In the genomic region with DNA sequence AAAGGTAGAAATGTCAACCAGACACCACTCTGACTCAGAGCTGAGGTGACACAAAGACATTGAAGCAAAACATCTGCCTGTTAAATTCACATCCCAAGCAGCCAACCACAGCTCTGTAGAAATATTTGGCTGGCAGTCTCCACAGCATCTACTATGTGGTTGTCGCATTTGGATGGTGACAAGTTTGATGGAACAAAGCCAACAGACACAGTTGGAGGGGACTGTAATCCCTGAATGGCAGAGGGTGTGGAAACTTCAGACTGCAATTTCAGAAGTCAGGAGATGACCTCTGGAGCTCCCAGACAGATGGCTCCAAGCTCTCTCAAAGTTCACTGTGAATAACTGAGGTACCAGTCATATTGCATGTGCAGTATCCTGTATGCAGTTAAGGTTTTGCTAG, we compare ENCODE assay signal across 25 mouse cellular contexts.
A peak's percentile ranks its signal among the peaks of the same experiment; 100 is the strongest.
DNase-seq lines count a peak whose midpoint lies in the region; ATAC-seq and TF ChIP-seq lines count a peak whose summit lies in the region.
"Had no signal": no experiment of that assay in that cellular context is flagged by ENCODE, and none has a peak within 500 bp of the region (broad histone marks: within the 10 kb centered on the region; RNA-seq: fewer than 3 reads in every experiment).

No protein-coding gene starts in this region.

- no peak overlapping the region for H3K4me3 ChIP-seq in forebrain, postnatal 0 days (ENCODE audit: low read depth, low read length)
- no peak overlapping the region for H3K4me3 ChIP-seq in forebrain, embryonic 13.5 days
- H3K4me3 ChIP-seq in heart, embryonic 11.5 days (ENCODE audit: low read depth, low read length): no peak overlapping the region
- H3K4me3 ChIP-seq in midbrain, postnatal 0 days (ENCODE audit: low read depth, low read length): no peak overlapping the region
- H3K4me3 ChIP-seq in midbrain, embryonic 13.5 days (replicated peaks): no peak overlapping the region
- H3K4me3 ChIP-seq: heart, adult 2 months; heart, embryonic 15.5 days; limb, embryonic 12.5 days; liver, embryonic 15.5 days; neural tube, embryonic 15.5 days had no signal

- TF ChIP-seq CTCF in forebrain, postnatal 0 days (IDR thresholded peaks at IDR 0.05; ENCODE audit: low read depth): no peak
- no peak for TF ChIP-seq CTCF in midbrain, postnatal 0 days (IDR thresholded peaks at IDR 0.05)

- DNase-seq in forebrain, postnatal 0 days: peak; percentile 40
- peak; percentile 10 for DNase-seq in heart, postnatal 4 days
- peak; percentile 14 for DNase-seq in midbrain, postnatal 0 days (ENCODE audit: low spot score)
- DNase-seq in kidney, adult 18-20 months: no peak
- DNase-seq: adrenal gland, adult 8-10 months; B cell, adult 2 months; cerebellum, adult 2 months; cerebellum, postnatal 25 days; gastrocnemius, postnatal 25 days; heart, adult 2 months; kidney, postnatal 14 days; layer of hippocampus, adult 9-11 months; midbrain, embryonic 14.5 days; retina, postnatal 1 day; right cerebral cortex, postnatal 14 days; thymus, postnatal 4 days had no signal

- peak; percentile 53 for ATAC-seq in forebrain, postnatal 0 days
- ATAC-seq in forebrain, embryonic 13.5 days: no peak
- ATAC-seq in heart, embryonic 11.5 days (replicated peaks; ENCODE audit: insufficient number of reproducible peaks, low FRiP score, low TSS enrichment): no peak
- no peak for ATAC-seq in midbrain, postnatal 0 days (ENCODE audit: low FRiP score)
- ATAC-seq in midbrain, embryonic 13.5 days: no peak
- ATAC-seq: intestine, embryonic 16.5 days had no signal

- 41% methylated on average over 1 of the region's 1 CpGs for WGBS in forebrain, postnatal 0 days
- WGBS in forebrain, embryonic 13.5 days: 64% methylated on average over 1 of the region's 1 CpGs
- 54% methylated on average over 1 of the region's 1 CpGs for WGBS in heart, embryonic 11.5 days (ENCODE audit: insufficient replicate concordance)
- 67% methylated on average over 1 of the region's 1 CpGs for WGBS in midbrain, postnatal 0 days
- WGBS in midbrain, embryonic 13.5 days: 74% methylated on average over 1 of the region's 1 CpGs

- no peak overlapping the region for H3K27ac ChIP-seq in forebrain, postnatal 0 days (ENCODE audit: low read depth, low read length)
- H3K27ac ChIP-seq in forebrain, embryonic 13.5 days: no peak overlapping the region
- no peak overlapping the region for H3K27ac ChIP-seq in heart, embryonic 11.5 days (ENCODE audit: low read depth, low read length)
- no peak overlapping the region for H3K27ac ChIP-seq in midbrain, postnatal 0 days (ENCODE audit: low read depth, low read length)
- H3K27ac ChIP-seq in midbrain, embryonic 13.5 days: no peak overlapping the region
- H3K27ac ChIP-seq: heart, adult 2 months; heart, embryonic 15.5 days; limb, embryonic 12.5 days; liver, embryonic 15.5 days; macrophage; neural tube, embryonic 15.5 days had no signal

- no peak overlapping the region for H3K4me2 ChIP-seq in forebrain, postnatal 0 days (ENCODE audit: low read depth)
- no peak overlapping the region for H3K4me2 ChIP-seq in forebrain, embryonic 13.5 days
- no peak overlapping the region for H3K4me2 ChIP-seq in heart, embryonic 11.5 days
- no peak overlapping the region for H3K4me2 ChIP-seq in midbrain, postnatal 0 days (ENCODE audit: low read depth, low read length, poor library complexity, severe bottlenecking)
- no peak overlapping the region for H3K4me2 ChIP-seq in midbrain, embryonic 13.5 days (replicated peaks)
- H3K4me2 ChIP-seq: heart, embryonic 15.5 days; limb, embryonic 12.5 days; liver, embryonic 15.5 days; neural tube, embryonic 15.5 days had no signal

- no peaks in the 10 kb centered on the region for H3K36me3 ChIP-seq in forebrain, postnatal 0 days (ENCODE audit: insufficient read depth)
- no peaks in the 10 kb centered on the region for H3K36me3 ChIP-seq in forebrain, embryonic 13.5 days (ENCODE audit: poor library complexity, severe bottlenecking)
- H3K36me3 ChIP-seq in heart, embryonic 11.5 days (ENCODE audit: control insufficient read depth, insufficient read depth, low read length): no peaks in the 10 kb centered on the region
- H3K36me3 ChIP-seq in midbrain, postnatal 0 days (ENCODE audit: insufficient read depth, low read length): no peaks in the 10 kb centered on the region
- H3K36me3 ChIP-seq in midbrain, embryonic 13.5 days: no peaks in the 10 kb centered on the region
- H3K36me3 ChIP-seq: heart, embryonic 15.5 days; limb, embryonic 12.5 days; liver, embryonic 15.5 days; neural tube, embryonic 15.5 days had no signal

- no peak overlapping the region for H3K9ac ChIP-seq in forebrain, postnatal 0 days
- no peak overlapping the region for H3K9ac ChIP-seq in forebrain, embryonic 13.5 days
- H3K9ac ChIP-seq in heart, embryonic 11.5 days (ENCODE audit: low read depth, low read length): no peak overlapping the region
- no peak overlapping the region for H3K9ac ChIP-seq in midbrain, postnatal 0 days (replicated peaks; ENCODE audit: low read length, poor library complexity, severe bottlenecking)
- no peak overlapping the region for H3K9ac ChIP-seq in midbrain, embryonic 13.5 days (replicated peaks)
- H3K9ac ChIP-seq: heart, embryonic 15.5 days; limb, embryonic 12.5 days; liver, embryonic 15.5 days; neural tube, embryonic 15.5 days had no signal

- H3K9me3 ChIP-seq in forebrain, postnatal 0 days (ENCODE audit: low read length): no peaks in the 10 kb centered on the region
- H3K9me3 ChIP-seq in forebrain, embryonic 13.5 days (replicated peaks): no peaks in the 10 kb centered on the region
- H3K9me3 ChIP-seq in heart, embryonic 11.5 days (replicated peaks; ENCODE audit: control insufficient read depth, low read length): no peaks in the 10 kb centered on the region
- no peaks in the 10 kb centered on the region for H3K9me3 ChIP-seq in midbrain, postnatal 0 days (ENCODE audit: low read length)
- H3K9me3 ChIP-seq in midbrain, embryonic 13.5 days: no peaks in the 10 kb centered on the region
- H3K9me3 ChIP-seq: heart, embryonic 15.5 days; limb, embryonic 12.5 days; liver, embryonic 15.5 days; neural tube, embryonic 15.5 days had no signal

- no peaks in the 10 kb centered on the region for H3K4me1 ChIP-seq in forebrain, postnatal 0 days (ENCODE audit: insufficient read depth)
- H3K4me1 ChIP-seq in forebrain, embryonic 13.5 days: no peaks in the 10 kb centered on the region
- H3K4me1 ChIP-seq in heart, embryonic 11.5 days (ENCODE audit: control insufficient read depth, insufficient read depth, low read length): no peaks in the 10 kb centered on the region
- no peaks in the 10 kb centered on the region for H3K4me1 ChIP-seq in midbrain, postnatal 0 days (ENCODE audit: insufficient read depth, low read length)
- no peaks in the 10 kb centered on the region for H3K4me1 ChIP-seq in midbrain, embryonic 13.5 days (replicated peaks)
- H3K4me1 ChIP-seq: heart, embryonic 15.5 days; limb, embryonic 12.5 days; liver, embryonic 15.5 days; neural tube, embryonic 15.5 days had no signal

- H3K27me3 ChIP-seq in forebrain, postnatal 0 days (ENCODE audit: insufficient read depth, low read length): no peaks in the 10 kb centered on the region
- H3K27me3 ChIP-seq in forebrain, embryonic 13.5 days: no peaks in the 10 kb centered on the region
- H3K27me3 ChIP-seq in heart, embryonic 11.5 days (ENCODE audit: control insufficient read depth, insufficient read depth, low read length): no peaks in the 10 kb centered on the region
- no peaks in the 10 kb centered on the region for H3K27me3 ChIP-seq in midbrain, postnatal 0 days (ENCODE audit: insufficient read depth, low read length)
- no peaks in the 10 kb centered on the region for H3K27me3 ChIP-seq in midbrain, embryonic 13.5 days
- H3K27me3 ChIP-seq: heart, embryonic 15.5 days; limb, embryonic 12.5 days; liver, embryonic 15.5 days; neural tube, embryonic 15.5 days had no signal
